Mouse (Mus musculus): ENCODE data around the gene Tfip11. TPM values are rescaled to one million over a fixed set of nuclear protein-coding genes. Genes with fewer than 3 reads are reported as not detected.

The Tfip11 gene
- total and polyA plus RNA-seq, 3 experiments = 34.6 to 44.7 TPM; not detected in 1

- TF ChIP-seq BHLHE40 (IDR thresholded peaks at IDR 0.05; ENCODE audit: borderline replicate concordance, low read depth, low read length) (no peak), POLR2AphosphoS5 (IDR thresholded peaks at IDR 0.05; ENCODE audit: borderline replicate concordance, low read depth, low read length) (no peak), POLR2A (IDR thresholded peaks at IDR 0.05; ENCODE audit: control insufficient read depth in 1 of 2, insufficient read depth in 1 of 2, low read depth in 1 of 2, low read length in 2 of 2, poor library complexity in 1 of 2) (no peak), USF2 (IDR thresholded peaks at IDR 0.05; ENCODE audit: borderline replicate concordance in 1 of 2, insufficient read depth in 1 of 2, low read depth in 1 of 2, low read length in 2 of 2) (no peak), UBTF (IDR thresholded peaks at IDR 0.05; ENCODE audit: borderline replicate concordance, insufficient read depth, low read depth, low read length) (no peak), MAX (IDR thresholded peaks at IDR 0.05; ENCODE audit: low read length) (no peak), RAD21 (IDR thresholded peaks at IDR 0.05; ENCODE audit: low read depth, low read length) (no peak)
- peaks cover 0 to 9% of the 10 kb centered on the region in 2 experiments; a peak in 2 of 4 replicates for H3K36me3 ChIP-seq (ENCODE audit: control insufficient read depth in 1 of 2, insufficient read depth in 2 of 2, low read length in 2 of 2)
- peaks cover 9 to 18% of the 10 kb centered on the region in 2 experiments for H3K4me1 ChIP-seq (ENCODE audit: control insufficient read depth in 1 of 2, insufficient read depth in 2 of 2, low read length in 2 of 2)
- DNase-seq (ENCODE audit: low read depth, low spot score) = no peak
- H3K9me3 ChIP-seq (replicated peaks; ENCODE audit: insufficient read depth, low read length) = no peaks in the 10 kb centered on the region
- peaks cover 27% of the 10 kb centered on the region; the same call in 1 of the 2 replicates for H3K79me2 ChIP-seq (ENCODE audit: control insufficient read depth, insufficient read depth, low read length, poor library complexity)
- H3K4me3 ChIP-seq (ENCODE audit: control insufficient read depth in 1 of 2, insufficient read depth in 1 of 2, low read depth in 2 of 2, low read length in 2 of 2) = no peak overlapping the region
- no peaks in the 10 kb centered on the region for H3K27me3 ChIP-seq (ENCODE audit: control insufficient read depth in 1 of 2, insufficient read depth in 2 of 2, low read length in 2 of 2)
- H3K27ac ChIP-seq (ENCODE audit: control insufficient read depth, low read depth, low read length) = no peak overlapping the region
- H3K9ac ChIP-seq (ENCODE audit: control insufficient read depth, low read depth, low read length, poor library complexity, severe bottlenecking) = no peak overlapping the region
These were observed 24.5 kb upstream of the Tfip11 start for GRCm38 (mm10) chr5:112301694-112302093.

DNA sequence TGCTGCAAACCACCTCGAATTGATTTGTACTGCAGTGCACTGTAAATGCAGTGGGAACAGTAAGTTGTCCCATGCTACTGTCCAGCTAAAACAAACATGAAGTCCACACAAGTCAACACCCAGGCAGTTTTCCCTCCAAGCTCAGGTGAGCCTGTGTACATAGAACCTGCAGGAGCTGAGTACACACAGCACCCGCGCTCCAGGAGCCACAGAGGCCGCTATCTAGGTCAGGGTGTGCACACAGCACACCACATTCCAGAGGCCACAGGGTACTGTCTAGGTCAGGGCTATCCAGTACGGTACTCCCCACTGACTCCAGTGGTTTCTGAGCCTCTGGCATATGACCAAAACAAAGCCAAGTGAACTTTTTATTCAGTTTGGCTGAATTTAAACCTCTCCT lies 23.8 kb upstream of the Tfip11 start:
- no peak for DNase-seq (ENCODE audit: low read depth, low spot score)
- Histone ChIP-seq H3K4me1 (ENCODE audit: control insufficient read depth in 1 of 2, insufficient read depth in 2 of 2, low read length in 2 of 2) (peaks cover 4 to 12% of the 10 kb centered on the region in 2 experiments), H3K9ac (ENCODE audit: control insufficient read depth, low read depth, low read length, poor library complexity, severe bottlenecking) (no peak overlapping the region), H3K79me2 (ENCODE audit: control insufficient read depth, insufficient read depth, low read length, poor library complexity) (peaks cover 22% of the 10 kb centered on the region; the same call in 1 of the 2 replicates), H3K4me3 (ENCODE audit: control insufficient read depth in 1 of 2, insufficient read depth in 1 of 2, low read depth in 2 of 2, low read length in 2 of 2) (no peak overlapping the region), H3K27ac (ENCODE audit: control insufficient read depth, low read depth, low read length) (no peak overlapping the region), H3K27me3 (ENCODE audit: control insufficient read depth in 1 of 2, insufficient read depth in 2 of 2, low read length in 2 of 2) (no peaks in the 10 kb centered on the region), H3K9me3 (replicated peaks; ENCODE audit: insufficient read depth, low read length) (no peaks in the 10 kb centered on the region), H3K36me3 (ENCODE audit: control insufficient read depth in 1 of 2, insufficient read depth in 2 of 2, low read length in 2 of 2) (peaks cover 0 to 3% of the 10 kb centered on the region in 2 experiments; a peak in 3 of 4 replicates)
- no peak for TF ChIP-seq UBTF (IDR thresholded peaks at IDR 0.05; ENCODE audit: borderline replicate concordance, insufficient read depth, low read depth, low read length)
- no peak for TF ChIP-seq HCFC1 (IDR thresholded peaks at IDR 0.05; ENCODE audit: low read depth, low read length)
- TF ChIP-seq CTCF (IDR thresholded peaks at IDR 0.05 in 2 of 3, conservative IDR thresholded peaks at IDR 0.05 in 1 of 3; ENCODE audit: control insufficient read depth in 1 of 3, insufficient read depth in 1 of 3, low read depth in 2 of 3, low read length in 3 of 3, poor library complexity in 1 of 3, severe bottlenecking in 1 of 3) = no peak
- no peak for TF ChIP-seq KAT2A (conservative IDR thresholded peaks at IDR 0.05; ENCODE audit: low read depth, low read length)
- TF ChIP-seq POLR2A (IDR thresholded peaks at IDR 0.05; ENCODE audit: control insufficient read depth in 1 of 2, insufficient read depth in 1 of 2, low read depth in 1 of 2, low read length in 2 of 2, poor library complexity in 1 of 2) = no peak
- TF ChIP-seq ETS1 (IDR thresholded peaks at IDR 0.05; ENCODE audit: low read depth, low read length) = no peak
- TF ChIP-seq USF1 (IDR thresholded peaks at IDR 0.05; ENCODE audit: low read depth, low read length) = no peak
- TF ChIP-seq GATA1 (IDR thresholded peaks at IDR 0.05; ENCODE audit: low read depth, low read length) = no peak

DNA sequence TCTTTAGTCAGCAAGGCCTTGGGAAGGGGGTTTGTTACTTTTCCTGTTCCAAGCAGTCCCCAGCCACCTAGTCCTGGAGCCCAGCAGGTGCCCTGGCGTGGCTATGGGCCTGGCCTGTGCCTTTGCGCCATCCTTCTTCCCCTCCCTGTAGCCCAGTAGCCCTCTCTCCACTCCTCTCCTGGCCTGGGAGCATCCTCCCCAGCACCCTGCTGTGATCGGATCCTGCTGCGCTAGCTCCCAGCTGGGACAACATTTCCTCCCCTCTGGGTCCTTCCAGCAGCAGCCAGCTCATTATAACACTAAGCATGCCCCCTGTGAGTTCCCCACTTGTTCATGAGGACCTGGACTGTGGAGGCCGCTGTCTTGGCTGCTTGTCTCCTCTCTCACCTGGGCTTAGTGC lies 20.3 kb upstream of the Tfip11 start:
- no peaks in the 10 kb centered on the region for H3K4me1 ChIP-seq (ENCODE audit: control insufficient read depth in 1 of 2, insufficient read depth in 2 of 2, low read length in 2 of 2)
- peaks cover 1% of the 10 kb centered on the region; the same call in 1 of the 2 replicates for H3K79me2 ChIP-seq (ENCODE audit: control insufficient read depth, insufficient read depth, low read length, poor library complexity)
- H3K9me3 ChIP-seq (replicated peaks; ENCODE audit: insufficient read depth, low read length) = no peaks in the 10 kb centered on the region
- no peak for DNase-seq (ENCODE audit: low read depth, low spot score)
- H3K4me3 ChIP-seq (ENCODE audit: control insufficient read depth in 1 of 2, insufficient read depth in 1 of 2, low read depth in 2 of 2, low read length in 2 of 2) = no peak overlapping the region
- H3K27me3 ChIP-seq (ENCODE audit: control insufficient read depth in 1 of 2, insufficient read depth in 2 of 2, low read length in 2 of 2) = no peaks in the 10 kb centered on the region
- H3K36me3 ChIP-seq (ENCODE audit: control insufficient read depth in 1 of 2, insufficient read depth in 2 of 2, low read length in 2 of 2) = no peaks in the 10 kb centered on the region; a peak in 2 of 4 replicates
- no peak for TF ChIP-seq HCFC1 (IDR thresholded peaks at IDR 0.05; ENCODE audit: low read depth, low read length)
- no peak for TF ChIP-seq MAX (IDR thresholded peaks at IDR 0.05; ENCODE audit: low read length)
- TF ChIP-seq TBP (IDR thresholded peaks at IDR 0.05; ENCODE audit: low read depth, low read length) = no peak
- TF ChIP-seq USF1 (IDR thresholded peaks at IDR 0.05; ENCODE audit: low read depth, low read length) = no peak
- no peak for TF ChIP-seq E2F4 (IDR thresholded peaks at IDR 0.05; ENCODE audit: borderline replicate concordance, low read depth, low read length)
- TF ChIP-seq ZMIZ1 (IDR thresholded peaks at IDR 0.05; ENCODE audit: low read depth, low read length) = no peak
- no peak for TF ChIP-seq ZC3H11A (IDR thresholded peaks at IDR 0.05; ENCODE audit: low read depth, low read length)
- no peak for TF ChIP-seq USF2 (IDR thresholded peaks at IDR 0.05; ENCODE audit: borderline replicate concordance in 1 of 2, insufficient read depth in 1 of 2, low read depth in 1 of 2, low read length in 2 of 2)
- no peak for TF ChIP-seq POLR2AphosphoS2 (IDR thresholded peaks at IDR 0.05; ENCODE audit: low read length)
- no peak for TF ChIP-seq CHD1 (IDR thresholded peaks at IDR 0.05; ENCODE audit: low read depth, low read length)
- TF ChIP-seq SMC3 (IDR thresholded peaks at IDR 0.05; ENCODE audit: low read depth, low read length) = no peak
- TF ChIP-seq ZNF384 (IDR thresholded peaks at IDR 0.05; ENCODE audit: low read depth, low read length) = no peak
- TF ChIP-seq MYB (IDR thresholded peaks at IDR 0.05; ENCODE audit: low read depth, low read length) = no peak
- no peak for TF ChIP-seq MAZ (IDR thresholded peaks at IDR 0.05; ENCODE audit: low read depth, low read length)
- no peak for TF ChIP-seq KAT2A (conservative IDR thresholded peaks at IDR 0.05; ENCODE audit: low read depth, low read length)
- no peak overlapping the region for H3K27ac ChIP-seq (ENCODE audit: control insufficient read depth, low read depth, low read length)
- no peak overlapping the region for H3K9ac ChIP-seq (ENCODE audit: control insufficient read depth, low read depth, low read length, poor library complexity, severe bottlenecking)
